Mouse (Mus musculus): ENCODE results near the gene Ankrd40. TPM values are rescaled to one million over a fixed set of nuclear protein-coding genes. Genes with fewer than 3 reads are reported as not detected.

Ankrd40 gene
- 11.5 and 12.2 TPM in 2 replicates for polyA plus RNA-seq (2015; fragmentation: Nextera tagmentation; extraction: Ambion mirVana)

DNA sequence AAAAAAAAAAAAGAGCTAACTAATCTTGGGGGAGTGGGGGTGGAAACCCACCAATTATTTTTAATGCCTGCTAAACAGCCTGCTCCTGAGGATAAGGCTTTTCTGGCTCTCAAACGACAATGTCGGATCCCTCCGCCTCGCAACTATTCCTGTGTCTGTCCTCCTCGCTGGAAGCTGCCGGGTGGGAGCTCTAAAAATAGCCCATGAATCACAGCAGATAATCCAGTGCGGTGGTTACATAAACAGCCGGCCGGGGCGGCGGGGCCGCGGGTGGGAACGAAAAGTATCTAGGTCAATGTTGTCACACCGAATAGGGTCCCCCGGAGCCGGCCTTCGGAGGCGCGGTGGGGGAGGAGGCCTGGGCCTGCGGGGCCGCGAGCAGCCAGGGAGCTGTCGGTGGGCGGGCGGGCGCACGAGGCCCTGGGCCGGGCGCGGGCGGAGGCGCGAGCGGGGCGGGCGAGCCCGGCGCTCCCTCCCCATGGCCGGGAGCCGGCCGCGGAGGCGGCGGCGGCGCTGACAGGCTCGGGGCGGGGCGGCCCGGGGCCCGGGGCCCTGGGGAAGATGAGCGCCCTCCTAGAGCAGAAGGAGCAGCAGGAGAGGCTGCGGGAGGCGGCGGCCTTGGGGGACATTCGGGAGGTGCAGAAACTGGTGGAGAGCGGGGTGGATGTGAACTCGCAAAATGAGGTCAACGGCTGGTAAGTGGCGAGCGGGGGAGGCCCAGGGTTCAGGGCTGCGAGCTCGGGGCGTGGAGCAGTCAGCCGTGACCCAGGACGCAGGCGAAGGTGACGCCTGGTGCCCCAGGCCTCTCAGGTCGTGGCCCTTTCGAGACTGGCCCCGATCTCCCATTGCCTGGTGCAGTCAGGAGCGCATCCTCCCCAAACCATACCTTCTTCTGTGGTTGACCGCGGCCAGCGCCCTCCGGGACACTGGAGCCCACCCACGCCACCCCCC is at the start of gene Ankrd40:
Gene Ankrd40, plus strand, starts transcription at position 309 of the 951 bp plus-strand sequence.
- ATAC-seq (ENCODE audit: low read depth), result peak; percentile 92
- peaks cover 24% of the 10 kb centered on the region for H3K4me1 ChIP-seq (replicated peaks; ENCODE audit: control insufficient read depth, insufficient read depth, low read length)
- under 1% methylated on average over 68 of the region's 78 CpGs for WGBS
- no peaks in the 10 kb centered on the region for H3K27me3 ChIP-seq (ENCODE audit: control insufficient read depth, insufficient read depth, low read depth, low read length)
- peak within 1 kb of the TSS; percentile 87 for H3K4me3 ChIP-seq (ENCODE audit: low read length)
- H3K27ac ChIP-seq (ENCODE audit: low read length), result peak within 1 kb of the TSS; percentile 98
- H3K9ac ChIP-seq (ENCODE audit: low read length), result peak within 1 kb of the TSS; percentile 93
- no peaks in the 10 kb centered on the region for H3K9me3 ChIP-seq (ENCODE audit: control insufficient read depth, low read length)
- H3K36me3 ChIP-seq (ENCODE audit: control insufficient read depth, insufficient read depth, low read length), result no peaks in the 10 kb centered on the region
- H3K4me2 ChIP-seq (ENCODE audit: low read depth, low read length), result peak within 1 kb of the TSS; percentile 75

DNA sequence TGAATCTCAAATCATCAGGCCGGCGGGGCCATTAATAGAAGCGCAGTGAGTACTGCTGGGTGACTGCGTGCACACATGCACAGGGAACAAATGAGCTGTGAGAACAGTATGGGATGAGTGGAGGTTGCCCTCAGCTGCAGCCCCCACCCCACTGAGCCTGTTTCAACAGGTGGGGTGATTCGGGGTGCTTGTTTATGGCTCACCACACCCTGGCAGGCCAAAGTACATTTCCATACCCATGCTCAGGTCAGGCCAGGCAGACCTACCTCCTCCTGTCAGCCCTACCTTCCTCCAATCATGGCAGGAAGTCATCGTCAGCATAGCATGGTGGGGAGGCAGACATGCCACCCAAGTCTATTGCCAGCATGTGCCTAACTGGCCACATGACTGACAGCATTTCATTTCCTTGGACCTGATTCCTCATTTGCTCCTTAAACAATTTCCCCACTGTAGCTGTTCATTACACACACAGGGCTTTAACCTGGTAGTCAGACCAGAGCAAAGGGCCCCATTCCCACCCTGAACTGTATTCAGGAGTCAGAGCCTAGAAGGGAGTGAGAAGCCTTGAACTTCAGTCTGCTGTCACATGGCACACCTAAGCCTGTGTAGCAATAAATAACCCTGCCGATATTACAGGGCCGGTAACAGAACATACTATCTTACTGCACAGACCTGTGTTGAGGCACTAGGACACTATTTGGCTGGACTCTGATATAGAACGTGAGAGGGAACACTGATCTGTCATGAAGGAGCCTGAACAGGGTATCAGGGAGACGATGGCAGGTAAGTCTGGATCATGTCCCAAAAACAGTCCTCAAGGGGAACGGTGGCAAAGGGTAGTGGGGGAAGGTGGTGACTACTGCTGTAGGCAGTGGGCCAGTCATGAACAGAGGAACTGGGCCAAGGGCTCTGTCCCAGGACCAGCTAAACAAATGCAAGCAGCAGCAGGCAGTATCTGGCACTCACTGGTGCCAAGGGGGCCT is 46.3 kb upstream of the Ankrd40 start, which contains the start of gene Gm21885:
Gene Gm21885, plus strand, starts transcription at position 675 of the 983 bp plus-strand sequence.
- Histone ChIP-seq H3K4me2 (ENCODE audit: low read depth, low read length) (no peak within 1 kb of the TSS), H3K9me3 (ENCODE audit: control insufficient read depth, low read length) (no peaks in the 10 kb centered on the region), H3K36me3 (ENCODE audit: control insufficient read depth, insufficient read depth, low read length) (peaks cover 10% of the 10 kb centered on the region; the same call in 1 of the 2 replicates), H3K27me3 (ENCODE audit: control insufficient read depth, insufficient read depth, low read depth, low read length) (no peaks in the 10 kb centered on the region), H3K4me3 (ENCODE audit: low read length) (no peak within 1 kb of the TSS), H3K27ac (ENCODE audit: low read length) (no peak within 1 kb of the TSS), H3K4me1 (replicated peaks; ENCODE audit: control insufficient read depth, insufficient read depth, low read length) (peaks cover 4% of the 10 kb centered on the region), H3K9ac (ENCODE audit: low read length) (no peak within 1 kb of the TSS)
- ATAC-seq (ENCODE audit: low read depth), result no peak
- WGBS, result 70% methylated on average over 11 of the region's 11 CpGs

DNA sequence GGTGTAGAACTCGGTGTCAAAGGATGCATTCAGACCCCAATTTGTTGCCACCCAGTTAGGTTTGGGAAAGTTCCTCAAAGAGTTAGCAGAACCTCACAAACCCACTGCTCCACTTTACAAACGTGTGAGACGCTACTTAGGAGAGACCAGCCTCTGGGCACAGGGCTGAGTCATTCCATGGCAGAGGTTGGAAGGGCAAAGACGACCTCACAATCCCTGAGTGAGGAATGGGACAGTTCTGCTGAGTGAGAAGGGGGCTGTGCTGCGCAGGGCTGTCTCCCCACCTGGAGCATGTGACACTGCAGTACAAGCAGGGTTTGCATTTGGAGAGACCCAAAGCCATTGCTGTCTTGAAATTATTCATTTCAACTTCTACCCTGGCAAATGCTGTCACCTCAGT is 45.5 kb upstream of the Ankrd40 start:
- H3K4me1 ChIP-seq (replicated peaks; ENCODE audit: control insufficient read depth, insufficient read depth, low read length), result peaks cover 6% of the 10 kb centered on the region
- no peaks in the 10 kb centered on the region for H3K9me3 ChIP-seq (ENCODE audit: control insufficient read depth, low read length)
- H3K4me3 ChIP-seq (ENCODE audit: low read length), result no peak overlapping the region
- WGBS, result 52% methylated on average over 5 of the region's 5 CpGs
- H3K36me3 ChIP-seq (ENCODE audit: control insufficient read depth, insufficient read depth, low read length), result peaks cover 10% of the 10 kb centered on the region; the same call in 1 of the 2 replicates
- no peak for ATAC-seq (ENCODE audit: low read depth)
- H3K27ac ChIP-seq (ENCODE audit: low read length), result no peak overlapping the region
- no peak overlapping the region for H3K4me2 ChIP-seq (ENCODE audit: low read depth, low read length)
- H3K27me3 ChIP-seq (ENCODE audit: control insufficient read depth, insufficient read depth, low read depth, low read length), result no peaks in the 10 kb centered on the region
- H3K9ac ChIP-seq (ENCODE audit: low read length), result no peak overlapping the region

DNA sequence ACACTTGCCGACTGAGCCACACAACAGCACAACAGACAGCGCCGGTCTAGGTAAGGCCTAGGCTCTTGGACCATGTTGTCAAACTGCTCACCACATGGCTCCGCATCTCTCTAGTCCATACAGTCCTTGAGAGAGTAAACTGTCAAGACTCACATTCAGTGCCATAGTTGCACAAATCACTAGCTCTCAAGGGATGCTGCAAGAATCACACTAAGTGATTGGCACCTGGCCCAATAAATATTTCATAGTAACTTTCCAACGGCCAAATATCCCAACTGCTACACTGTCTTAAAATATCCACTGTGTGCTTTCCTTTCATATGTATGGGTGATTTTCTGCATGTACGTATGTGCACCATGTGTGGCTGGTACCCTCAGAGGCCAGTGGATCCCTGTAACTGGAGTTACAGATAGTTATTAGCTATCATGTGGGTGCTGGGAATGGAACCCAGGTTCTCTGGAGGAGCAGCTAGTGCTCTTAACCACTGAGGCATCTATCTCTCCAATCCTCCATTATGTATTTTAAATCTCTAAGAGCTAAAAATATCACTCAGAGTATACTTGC is 44.2 kb upstream of the Ankrd40 start:
- Histone ChIP-seq H3K36me3 (ENCODE audit: control insufficient read depth, insufficient read depth, low read length) (peaks cover 15% of the 10 kb centered on the region; the same call in 1 of the 2 replicates), H3K4me2 (ENCODE audit: low read depth, low read length) (no peak overlapping the region), H3K4me3 (ENCODE audit: low read length) (no peak overlapping the region), H3K9ac (ENCODE audit: low read length) (no peak overlapping the region), H3K27ac (ENCODE audit: low read length) (no peak overlapping the region), H3K4me1 (replicated peaks; ENCODE audit: control insufficient read depth, insufficient read depth, low read length) (peaks cover 6% of the 10 kb centered on the region), H3K27me3 (ENCODE audit: control insufficient read depth, insufficient read depth, low read depth, low read length) (no peaks in the 10 kb centered on the region), H3K9me3 (ENCODE audit: control insufficient read depth, low read length) (no peaks in the 10 kb centered on the region)
- ATAC-seq (ENCODE audit: low read depth), result no peak
- WGBS, result 85% methylated on average over 6 of the region's 6 CpGs

DNA sequence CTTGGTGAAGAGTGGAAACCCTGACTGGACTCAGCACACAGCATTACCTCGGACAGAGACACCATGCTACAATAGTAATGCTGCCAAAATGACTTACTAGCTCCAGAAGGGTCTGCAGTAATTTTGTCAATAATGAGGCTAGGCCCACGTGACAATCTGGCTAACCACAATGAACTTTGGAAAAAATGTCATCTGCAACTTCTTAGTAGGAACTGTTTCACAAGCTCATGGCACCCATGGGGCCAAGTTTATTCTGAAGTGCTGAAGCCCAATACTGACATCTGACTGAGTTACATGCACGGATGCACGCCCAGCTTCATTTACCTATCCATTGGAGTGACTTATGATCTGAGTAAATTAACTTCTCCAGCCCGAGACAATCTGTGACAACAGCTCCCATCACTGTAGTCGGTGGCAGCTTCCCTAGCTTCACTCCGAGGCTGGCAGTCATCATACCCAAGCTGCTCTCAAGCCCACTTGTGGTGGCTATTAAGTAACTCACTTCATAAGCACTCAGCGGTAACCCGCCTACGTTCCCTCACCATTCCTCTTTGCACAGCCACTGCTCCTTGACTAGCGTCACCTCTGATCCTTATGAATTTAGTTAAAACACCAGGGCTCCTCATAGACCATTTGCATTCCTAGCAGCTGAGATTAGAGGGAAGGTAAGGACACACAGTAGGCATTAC is 41.8 kb upstream of the Ankrd40 start:
- peaks cover 6% of the 10 kb centered on the region for H3K4me1 ChIP-seq (replicated peaks; ENCODE audit: control insufficient read depth, insufficient read depth, low read length)
- H3K27me3 ChIP-seq (ENCODE audit: control insufficient read depth, insufficient read depth, low read depth, low read length), result no peaks in the 10 kb centered on the region
- H3K4me2 ChIP-seq (ENCODE audit: low read depth, low read length), result no peak overlapping the region
- WGBS, result 66% methylated on average over 11 of the region's 11 CpGs
- peak; percentile 84 for ATAC-seq (ENCODE audit: low read depth)
- no peak overlapping the region for H3K27ac ChIP-seq (ENCODE audit: low read length)
- H3K9ac ChIP-seq (ENCODE audit: low read length), result no peak overlapping the region
- H3K9me3 ChIP-seq (ENCODE audit: control insufficient read depth, low read length), result no peaks in the 10 kb centered on the region
- peaks cover 21% of the 10 kb centered on the region for H3K36me3 ChIP-seq (ENCODE audit: control insufficient read depth, insufficient read depth, low read length)
- no peak overlapping the region for H3K4me3 ChIP-seq (ENCODE audit: low read length)

DNA sequence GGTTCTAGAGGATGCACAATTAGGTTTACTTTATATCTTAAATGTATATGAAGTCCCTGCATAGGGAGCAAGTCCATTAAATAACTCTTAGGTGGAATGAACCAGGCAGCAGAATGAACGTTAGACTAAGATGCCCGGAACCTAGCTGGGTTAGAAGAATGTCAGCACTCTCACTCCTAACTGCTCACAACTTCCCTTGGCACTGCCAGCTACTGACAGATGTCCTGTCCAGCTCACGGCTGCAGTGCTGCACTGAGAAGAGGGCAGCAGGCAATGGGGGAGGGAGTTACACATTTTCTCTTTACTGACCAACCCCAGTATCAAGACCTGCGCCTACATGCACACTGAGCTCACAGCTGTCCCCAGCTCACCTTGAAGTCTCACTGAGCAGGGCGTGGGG is 40.7 kb upstream of the Ankrd40 start:
- no peaks in the 10 kb centered on the region for H3K9me3 ChIP-seq (ENCODE audit: control insufficient read depth, low read length)
- H3K4me3 ChIP-seq (ENCODE audit: low read length), result no peak overlapping the region
- H3K27me3 ChIP-seq (ENCODE audit: control insufficient read depth, insufficient read depth, low read depth, low read length), result no peaks in the 10 kb centered on the region
- H3K36me3 ChIP-seq (ENCODE audit: control insufficient read depth, insufficient read depth, low read length), result peaks cover 27% of the 10 kb centered on the region
- no peak overlapping the region for H3K9ac ChIP-seq (ENCODE audit: low read length)
- no peak overlapping the region for H3K4me2 ChIP-seq (ENCODE audit: low read depth, low read length)
- peaks cover 6% of the 10 kb centered on the region for H3K4me1 ChIP-seq (replicated peaks; ENCODE audit: control insufficient read depth, insufficient read depth, low read length)
- no peak overlapping the region for H3K27ac ChIP-seq (ENCODE audit: low read length)
- 84% methylated on average over 5 of the region's 5 CpGs for WGBS
- ATAC-seq (ENCODE audit: low read depth), result no peak

DNA sequence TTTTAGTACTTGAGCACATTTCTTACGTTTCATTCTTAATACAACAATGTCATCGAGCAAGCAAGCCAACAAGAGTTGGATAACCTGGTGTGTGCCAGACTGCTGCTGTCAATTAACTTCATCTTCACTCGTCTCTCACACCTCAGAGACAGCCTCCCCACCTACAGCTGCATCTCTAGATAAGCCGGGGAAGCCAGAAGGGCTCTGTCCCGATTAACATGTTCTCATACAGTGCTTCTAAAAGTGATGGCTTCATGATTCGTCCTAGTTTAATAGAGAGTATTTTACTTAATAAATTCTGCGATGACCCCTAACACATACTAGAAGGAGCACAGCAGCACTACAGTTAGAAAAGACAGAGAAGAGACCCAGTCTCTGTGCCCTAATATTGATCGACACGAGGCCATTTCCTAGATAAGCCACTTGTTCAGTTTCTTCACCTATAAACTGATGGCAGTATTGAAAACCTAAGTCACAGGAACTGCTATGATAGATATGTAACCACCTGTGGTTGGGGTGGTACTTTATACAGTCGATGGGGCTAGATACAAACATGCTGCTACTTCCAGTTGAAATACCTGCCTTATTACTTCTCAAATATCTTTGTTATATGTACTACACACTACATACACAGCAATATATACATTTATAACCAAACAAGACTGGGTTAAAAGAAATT is 37.6 kb upstream of the Ankrd40 start:
- Histone ChIP-seq H3K27ac (ENCODE audit: low read length) (no peak overlapping the region), H3K9me3 (ENCODE audit: control insufficient read depth, low read length) (no peaks in the 10 kb centered on the region), H3K4me3 (ENCODE audit: low read length) (no peak overlapping the region), H3K9ac (ENCODE audit: low read length) (no peak overlapping the region), H3K36me3 (ENCODE audit: control insufficient read depth, insufficient read depth, low read length) (peaks cover 40% of the 10 kb centered on the region), H3K4me2 (ENCODE audit: low read depth, low read length) (no peak overlapping the region), H3K27me3 (ENCODE audit: control insufficient read depth, insufficient read depth, low read depth, low read length) (no peaks in the 10 kb centered on the region), H3K4me1 (replicated peaks; ENCODE audit: control insufficient read depth, insufficient read depth, low read length) (peaks cover 6% of the 10 kb centered on the region)
- no peak for ATAC-seq (ENCODE audit: low read depth)
- WGBS, result 83% methylated on average over 10 of the region's 10 CpGs
